Mouse (Mus musculus) subcutaneous adipose tissue, adult 2 months (tissue): ENCODE results near the gene Bbc3. TPM values are rescaled to one million over a fixed set of nuclear protein-coding genes. Genes with fewer than 3 reads are reported as not detected.

Experiments
- polyA plus RNA-seq: library from polyadenylated mRNA; depleted of rRNA; stranded (reverse); fragments of >200 nt; gene quantifications from 2 replicates; pipeline ENCODE4 v1.2.3, GENCODE M21; 2012; ENCODE audit warnings: low replicate concordance; rRNA removed

Gene Bbc3
- 20.8 and 21.7 TPM in 2 replicates for polyA plus RNA-seq

GRCm38 (mm10) chr7:16308093-16308492, at the start of gene Bbc3:
Gene Bbc3, plus strand, starts transcription at chr7:16308393.

GRCm38 (mm10) chr7:16259110-16259590, 49.0 kb upstream of the Bbc3 start, which contains the start of gene C5ar1:
Gene C5ar1, minus strand, starts transcription at chr7:16259540.

GRCm38 (mm10) chr7:16273081-16273765, 35.0 kb upstream of the Bbc3 start, which contains the start of gene Inafm1:
Gene Inafm1, minus strand, starts transcription at chr7:16273617.

GRCm38 (mm10) chr7:16286026-16286961, 21.9 kb upstream of the Bbc3 start, which contains the start of gene Ccdc9:
Gene Ccdc9, minus strand, starts transcription at chr7:16286795.

Other genes with a start within 250 kb of the Bbc3 start
- gene Zfp541, start 246.6 kb upstream of the Bbc3 start, polyA plus RNA-seq = not detected in 2 replicates
- gene Napa, start 209.9 kb upstream of the Bbc3 start, polyA plus RNA-seq = 224 and 283 TPM in 2 replicates
- gene Kptn, start 188.5 kb upstream of the Bbc3 start, polyA plus RNA-seq = 39.1 and 45.8 TPM in 2 replicates
- 0.40 and 9.1 TPM in 2 replicates for gene Slc8a2, start 178.6 kb upstream of the Bbc3 start, polyA plus RNA-seq
- gene Meis3, start 133.3 kb upstream of the Bbc3 start, polyA plus RNA-seq = 23.5 and 68.3 TPM in 2 replicates
- 23.2 and 25.9 TPM in 2 replicates for gene Dhx34, start 86.4 kb upstream of the Bbc3 start, polyA plus RNA-seq
- gene C5ar2, start 64.2 kb upstream of the Bbc3 start, polyA plus RNA-seq = 1.4 and 1.7 TPM in 2 replicates
- gene C5ar1, start 48.9 kb upstream of the Bbc3 start, polyA plus RNA-seq = 29.1 and 29.9 TPM in 2 replicates
- 18.8 and 39.6 TPM in 2 replicates for gene Inafm1, start 34.8 kb upstream of the Bbc3 start, polyA plus RNA-seq
- gene Ccdc9, start 21.6 kb upstream of the Bbc3 start, polyA plus RNA-seq = 28.3 and 41.4 TPM in 2 replicates
- 37.8 and 51.4 TPM in 2 replicates for gene Sae1, start 79.4 kb downstream of the Bbc3 start, polyA plus RNA-seq
- 25.7 and 45.3 TPM in 2 replicates for gene Zc3h4, start 92.5 kb downstream of the Bbc3 start, polyA plus RNA-seq
- 90.3 and 106 TPM in 2 replicates for gene Tmem160, start 144.4 kb downstream of the Bbc3 start, polyA plus RNA-seq
- gene Npas1, start 169.3 kb downstream of the Bbc3 start, polyA plus RNA-seq = not detected in 2 replicates